Comparison of ENCODE assay signal across 8 mouse cellular contexts in genomic region chr4:131873293-131874168, GRCm38 (mm10). TPM values are rescaled to one million over a fixed set of nuclear protein-coding genes. Genes with fewer than 3 reads are reported as not detected.
DNase-seq lines count a peak whose midpoint lies in the region; ATAC-seq and TF ChIP-seq lines count a peak whose summit lies in the region.

TSS of gene Srsf4 (plus strand) at chr4:131873617.

- under 1% methylated on average over 80 of the region's 116 CpGs for WGBS in heart, embryonic 10.5 days
- under 1% methylated on average over 96 of the region's 116 CpGs for WGBS in kidney, embryonic 15.5 days

- H3K4me1 ChIP-seq in bone marrow macrophage, adult 2 months (ENCODE audit: control insufficient read depth, insufficient read depth, low read length), result peaks cover 14% of the 10 kb centered on the region
- H3K4me1 ChIP-seq in embryonic fibroblast, embryonic 13.5 days (ENCODE audit: control insufficient read depth, insufficient read depth, low read length), result peaks cover 4% of the 10 kb centered on the region
- peaks cover 42% of the 10 kb centered on the region for H3K4me1 ChIP-seq in heart, embryonic 10.5 days
- peaks cover 44% of the 10 kb centered on the region for H3K4me1 ChIP-seq in kidney, embryonic 15.5 days

- H3K9me3 ChIP-seq in heart, embryonic 10.5 days, result no peaks in the 10 kb centered on the region
- H3K9me3 ChIP-seq in kidney, embryonic 15.5 days (replicated peaks), result no peaks in the 10 kb centered on the region

- H3K4me2 ChIP-seq in kidney, embryonic 15.5 days, result peak within 1 kb of the TSS; percentile 86

- TF ChIP-seq CTCF in bone marrow macrophage, adult 2 months (IDR thresholded peaks at IDR 0.05; ENCODE audit: low read depth, low read length), result no peak
- TF ChIP-seq CTCF in embryonic fibroblast, embryonic 13.5 days (IDR thresholded peaks at IDR 0.05; ENCODE audit: borderline replicate concordance, insufficient read depth, low read length), result no peak

- H3K4me3 ChIP-seq in bone marrow macrophage, adult 2 months (ENCODE audit: insufficient read depth, low read length), result peak within 1 kb of the TSS; percentile 86
- H3K4me3 ChIP-seq in embryonic fibroblast, embryonic 13.5 days (ENCODE audit: insufficient read depth, low read length), result peak within 1 kb of the TSS; percentile 83
- peak within 1 kb of the TSS; percentile 94 for H3K4me3 ChIP-seq in heart, embryonic 10.5 days
- H3K4me3 ChIP-seq in kidney, embryonic 15.5 days (replicated peaks), result peak within 1 kb of the TSS; percentile 98

- H3K9ac ChIP-seq in kidney, embryonic 15.5 days, result peak within 1 kb of the TSS; percentile 100

- ATAC-seq in kidney, embryonic 15.5 days (replicated peaks; ENCODE audit: low FRiP score), result peak; percentile 96
- peak; percentile 89 for ATAC-seq in monocyte, adult 5-6 weeks (replicated peaks; ENCODE audit: insufficient number of reproducible peaks, low FRiP score, low TSS enrichment, poor library complexity, severe bottlenecking)

- 0 out of 2 replicates have a peak, but pooled peaks cover 4% of the 10 kb centered on the region for H3K36me3 ChIP-seq in heart, embryonic 10.5 days
- H3K36me3 ChIP-seq in kidney, embryonic 15.5 days, result no peaks in the 10 kb centered on the region

- H3K27ac ChIP-seq in bone marrow macrophage, adult 2 months (ENCODE audit: insufficient read depth, low read depth, low read length), result peak within 1 kb of the TSS; percentile 82
- peak within 1 kb of the TSS; percentile 93 for H3K27ac ChIP-seq in embryonic fibroblast, embryonic 13.5 days (ENCODE audit: insufficient read depth, low read length)
- H3K27ac ChIP-seq in heart, embryonic 10.5 days, result peak within 1 kb of the TSS; percentile 100
- H3K27ac ChIP-seq in kidney, embryonic 15.5 days, result peak within 1 kb of the TSS; percentile 99

- TF ChIP-seq POLR2A in bone marrow macrophage, adult 2 months (IDR thresholded peaks at IDR 0.05; ENCODE audit: borderline replicate concordance, low read depth, low read length), result no peak
- peak; percentile 93 for TF ChIP-seq POLR2A in embryonic fibroblast, embryonic 13.5 days (IDR thresholded peaks at IDR 0.05; ENCODE audit: low read depth, low read length)

- no peaks in the 10 kb centered on the region for H3K27me3 ChIP-seq in heart, embryonic 10.5 days (ENCODE audit: insufficient read depth, poor library complexity, severe bottlenecking)
- H3K27me3 ChIP-seq in kidney, embryonic 15.5 days, result no peaks in the 10 kb centered on the region

- DNase-seq in A20 (ENCODE audit: low read depth, low spot score) (peak; percentile 97), liver (peak; percentile 99)
- DNase-seq in heart, embryonic 10.5 days (ENCODE audit: low spot score), result peak; percentile 97
- DNase-seq in spleen, postnatal 4 days (ENCODE audit: low spot score in 2 of 2), result peak; percentile 94 to 97

RNA-seq across cellular contexts. Expression of gene Srsf4, which starts in this region (rescaled TPM):
- 51.8 and 56.0 TPM in 2 replicates for polyA plus RNA-seq in bone marrow macrophage, adult 2 months (2012; ENCODE audit: insufficient read depth, insufficient read length, missing spikeins)
- 35.0 and 40.6 TPM in 2 replicates for polyA plus RNA-seq in embryonic fibroblast, embryonic 13.5 days (2011; ENCODE audit: insufficient read length, low read depth, missing spikeins)
- 81.0 and 96.1 TPM in 2 replicates for polyA plus RNA-seq in heart, embryonic 10.5 days (2016; fragmentation: Nextera tagmentation; extraction: Ambion mirVana)
- 110 and 114 TPM in 2 replicates for polyA plus RNA-seq in kidney, embryonic 15.5 days (2015; fragmentation: Nextera tagmentation; extraction: Ambion mirVana)
- 49.3 to 72.8 TPM (median 58.3 TPM) in 3 replicates for total RNA-seq in monocyte, adult 5-6 weeks (2017)

Comparison
In these comparisons a context has a peak if more than half of its experiments do, and no peak if none do; other contexts are left out.
1. Peak in every context shown above with its lines: DNase-seq, ATAC-seq, H3K4me3 ChIP-seq and H3K27ac ChIP-seq.